Mouse (Mus musculus): ENCODE measurements around the gene Ppargc1a. TPM values are rescaled to one million over a fixed set of nuclear protein-coding genes. Genes with fewer than 3 reads are reported as not detected.

The Ppargc1a gene
- polyA plus RNA-seq, 1 experiment = 2.1 TPM

GRCm38 (mm10) chr5:51544141-51544735 lies 23.3 kb downstream of the Ppargc1a start:
- Histone ChIP-seq H3K4me3 (no peak overlapping the region), H3K79me2 (ENCODE audit: control insufficient read depth, insufficient read depth) (no peaks in the 10 kb centered on the region), H3K27me3 (ENCODE audit: control insufficient read depth, insufficient read depth, insufficient read length) (no peaks in the 10 kb centered on the region), H3K36me3 (ENCODE audit: control insufficient read depth, insufficient read depth) (no peaks in the 10 kb centered on the region), H3ac (ENCODE audit: control insufficient read depth, insufficient read length) (no peak overlapping the region), H3K4me2 (ENCODE audit: low read depth) (no peak overlapping the region)
- TF ChIP-seq POLR2A (IDR thresholded peaks at IDR 0.05; ENCODE audit: insufficient read length, low read depth) (no peak), CEBPB (IDR thresholded peaks at IDR 0.05; ENCODE audit: insufficient read depth, poor library complexity, severe bottlenecking) (peak; percentile 77)

- no peak for TF ChIP-seq POLR2A (IDR thresholded peaks at IDR 0.05; ENCODE audit: insufficient read length, low read depth)
- no peak overlapping the region for H3K4me3 ChIP-seq
- H3K27me3 ChIP-seq (ENCODE audit: control insufficient read depth, insufficient read depth, insufficient read length) = no peaks in the 10 kb centered on the region
- H3ac ChIP-seq (ENCODE audit: control insufficient read depth, insufficient read length) = no peak overlapping the region
- no peak overlapping the region for H3K4me2 ChIP-seq (ENCODE audit: low read depth)
- H3K36me3 ChIP-seq (ENCODE audit: control insufficient read depth, insufficient read depth) = no peaks in the 10 kb centered on the region
- no peaks in the 10 kb centered on the region for H3K79me2 ChIP-seq (ENCODE audit: control insufficient read depth, insufficient read depth)
Measured at GRCm38 (mm10) chr5:51541557-51541956, 26.0 kb downstream of the Ppargc1a start.

GRCm38 (mm10) chr5:51540816-51541215 lies 26.7 kb downstream of the Ppargc1a start:
- Histone ChIP-seq H3K27me3 (ENCODE audit: control insufficient read depth, insufficient read depth, insufficient read length) (no peaks in the 10 kb centered on the region), H3K4me3 (no peak overlapping the region), H3K36me3 (ENCODE audit: control insufficient read depth, insufficient read depth) (no peaks in the 10 kb centered on the region), H3ac (ENCODE audit: control insufficient read depth, insufficient read length) (no peak overlapping the region), H3K79me2 (ENCODE audit: control insufficient read depth, insufficient read depth) (no peaks in the 10 kb centered on the region), H3K4me2 (ENCODE audit: low read depth) (no peak overlapping the region)
- peak in 2 of 3 experiments; percentile 52 to 61 for TF ChIP-seq MYOD1 (IDR thresholded peaks at IDR 0.05; ENCODE audit: control insufficient read depth in 1 of 3, insufficient read length in 2 of 3, low read depth in 2 of 3)
- no peak for TF ChIP-seq CEBPB (IDR thresholded peaks at IDR 0.05; ENCODE audit: insufficient read depth, poor library complexity, severe bottlenecking)

- H3K36me3 ChIP-seq (ENCODE audit: control insufficient read depth, insufficient read depth) = no peaks in the 10 kb centered on the region
- no peaks in the 10 kb centered on the region for H3K27me3 ChIP-seq (ENCODE audit: control insufficient read depth, insufficient read depth, insufficient read length)
- no peak overlapping the region for H3K4me3 ChIP-seq
- TF ChIP-seq POLR2AphosphoS2 (IDR thresholded peaks at IDR 0.05; ENCODE audit: insufficient read length, low read depth) (no peak), TCF12 (IDR thresholded peaks at IDR 0.05; ENCODE audit: insufficient read depth, poor library complexity, severe bottlenecking) (no peak), USF1 (IDR thresholded peaks at IDR 0.05; ENCODE audit: low read depth) (no peak), POLR2A (IDR thresholded peaks at IDR 0.05; ENCODE audit: insufficient read length, low read depth) (no peak), E2F4 (IDR thresholded peaks at IDR 0.05; ENCODE audit: insufficient read depth) (no peak)
- no peak overlapping the region for H3K4me2 ChIP-seq (ENCODE audit: low read depth)
- no peaks in the 10 kb centered on the region for H3K79me2 ChIP-seq (ENCODE audit: control insufficient read depth, insufficient read depth)
- no peak overlapping the region for H3ac ChIP-seq (ENCODE audit: control insufficient read depth, insufficient read length)
Measured at GRCm38 (mm10) chr5:51539563-51539962, 28.0 kb downstream of the Ppargc1a start.

DNA sequence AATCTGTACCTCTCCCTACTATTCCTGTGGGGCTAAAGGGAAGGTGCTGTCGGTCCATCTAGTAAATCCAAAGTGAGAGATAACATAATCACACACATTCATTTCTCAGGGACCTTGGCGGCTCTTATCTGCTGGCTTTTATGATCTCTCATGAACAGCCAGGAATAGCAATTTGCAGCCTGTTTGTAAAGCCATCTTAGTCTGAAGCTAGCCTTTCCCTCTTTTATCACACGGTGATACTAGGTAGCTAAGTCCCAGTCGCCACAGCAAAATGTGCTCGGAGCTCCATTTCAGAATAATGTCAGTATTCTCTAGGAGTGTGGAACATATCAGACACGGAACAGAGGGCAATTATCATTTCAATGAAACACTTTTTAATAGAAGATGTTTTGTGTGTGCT lies 29.2 kb downstream of the Ppargc1a start:
- TF ChIP-seq MAX (IDR thresholded peaks at IDR 0.05; ENCODE audit: low read depth) (no peak), E2F4 (IDR thresholded peaks at IDR 0.05; ENCODE audit: insufficient read depth) (no peak), TCF12 (IDR thresholded peaks at IDR 0.05; ENCODE audit: insufficient read depth, poor library complexity, severe bottlenecking) (no peak), USF1 (IDR thresholded peaks at IDR 0.05; ENCODE audit: low read depth) (no peak), CEBPB (IDR thresholded peaks at IDR 0.05; ENCODE audit: insufficient read depth, poor library complexity, severe bottlenecking) (no peak), MYOD1 (IDR thresholded peaks at IDR 0.05; ENCODE audit: control insufficient read depth in 1 of 3, insufficient read length in 2 of 3, low read depth in 2 of 3) (no peak), TCF3 (IDR thresholded peaks at IDR 0.05; ENCODE audit: insufficient read length, low read depth) (no peak), REST (IDR thresholded peaks at IDR 0.05; ENCODE audit: insufficient read depth, insufficient read length) (no peak), MYOG (IDR thresholded peaks at IDR 0.05; ENCODE audit: control insufficient read depth in 1 of 3, insufficient read depth in 1 of 3, insufficient read length in 2 of 3, low read depth in 2 of 3) (no peak), POLR2A (IDR thresholded peaks at IDR 0.05; ENCODE audit: insufficient read length, low read depth) (no peak), SRF (IDR thresholded peaks at IDR 0.05; ENCODE audit: control insufficient read depth, insufficient read length, low read depth) (no peak), POLR2AphosphoS2 (IDR thresholded peaks at IDR 0.05; ENCODE audit: insufficient read length, low read depth) (no peak)
- Histone ChIP-seq H3K79me2 (ENCODE audit: control insufficient read depth, insufficient read depth) (no peaks in the 10 kb centered on the region), H3K4me3 (no peak overlapping the region), H3ac (ENCODE audit: control insufficient read depth, insufficient read length) (no peak overlapping the region), H3K4me2 (ENCODE audit: low read depth) (no peak overlapping the region), H3K27me3 (ENCODE audit: control insufficient read depth, insufficient read depth, insufficient read length) (no peaks in the 10 kb centered on the region), H3K36me3 (ENCODE audit: control insufficient read depth, insufficient read depth) (no peaks in the 10 kb centered on the region)

DNA sequence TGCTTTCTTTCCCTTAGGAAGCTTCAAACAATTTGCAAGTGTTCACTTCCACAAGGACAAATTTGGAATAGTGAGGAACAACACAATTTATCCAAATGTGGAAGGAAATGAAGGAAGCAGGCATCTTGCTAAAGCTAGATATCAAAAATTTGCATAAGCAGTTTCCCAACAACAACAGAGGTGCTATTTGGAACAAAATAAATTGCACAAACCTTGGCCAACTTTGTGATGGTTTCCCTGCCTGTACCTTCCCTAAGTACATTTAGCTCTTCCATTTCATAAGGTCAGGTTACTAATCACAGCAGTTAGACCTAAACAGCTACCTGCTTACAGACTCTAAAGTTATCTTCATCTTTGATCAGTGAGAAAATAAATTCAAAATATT lies 29.9 kb downstream of the Ppargc1a start:
- no peak overlapping the region for H3ac ChIP-seq (ENCODE audit: control insufficient read depth, insufficient read length)
- H3K4me2 ChIP-seq (ENCODE audit: low read depth) = no peak overlapping the region
- TF ChIP-seq POLR2AphosphoS2 (IDR thresholded peaks at IDR 0.05; ENCODE audit: insufficient read length, low read depth) (no peak), CEBPB (IDR thresholded peaks at IDR 0.05; ENCODE audit: insufficient read depth, poor library complexity, severe bottlenecking) (no peak), TCF12 (IDR thresholded peaks at IDR 0.05; ENCODE audit: insufficient read depth, poor library complexity, severe bottlenecking) (no peak)
- no peaks in the 10 kb centered on the region for H3K36me3 ChIP-seq (ENCODE audit: control insufficient read depth, insufficient read depth)
- H3K4me3 ChIP-seq = no peak overlapping the region
- H3K27me3 ChIP-seq (ENCODE audit: control insufficient read depth, insufficient read depth, insufficient read length) = no peaks in the 10 kb centered on the region
- H3K79me2 ChIP-seq (ENCODE audit: control insufficient read depth, insufficient read depth) = no peaks in the 10 kb centered on the region

Measured in myocyte (in vitro differentiated cells).